Mouse (Mus musculus) myocyte (in vitro differentiated cells): ENCODE data around the gene Pcbp3.

Experiments used
- E2F4 ChIP-seq: IDR thresholded peaks from one replicate; pipeline ENCODE4 v1.6.1; 2011; ENCODE audit warnings: mild to moderate bottlenecking, control low read depth, moderate library complexity; ENCODE audit not compliant: insufficient read depth
- MYOD1 ChIP-seq, 3 experiments: IDR thresholded peaks; one replicate each; pipeline ENCODE4 v1.6.1; 2011; ENCODE audit warnings: control low read depth in 2 of 3, low read depth in 2 of 3, mild to moderate bottlenecking in 2 of 3, moderate library complexity in 1 of 3; ENCODE audit not compliant: insufficient read length in 2 of 3, control insufficient read depth in 1 of 3
- POLR2A ChIP-seq: IDR thresholded peaks from one replicate; pipeline ENCODE4 v1.6.1; 2011; ENCODE audit warnings: low read depth, mild to moderate bottlenecking, control low read depth, moderate library complexity; ENCODE audit not compliant: insufficient read length
- POLR2AphosphoS2 ChIP-seq: IDR thresholded peaks from one replicate; pipeline ENCODE4 v1.6.1; 2011; ENCODE audit warnings: low read depth, control low read depth; ENCODE audit not compliant: insufficient read length
- TCF12 ChIP-seq: IDR thresholded peaks from one replicate; pipeline ENCODE4 v1.6.1; 2011; ENCODE audit warnings: mild to moderate bottlenecking, control low read depth; ENCODE audit not compliant: poor library complexity, insufficient read depth, severe bottlenecking

GRCm38 (mm10) chr10:76794102-76794501 lies 167.6 kb downstream of the Pcbp3 start:
- no peak for TF ChIP-seq POLR2A
- TF ChIP-seq MYOD1 (IDR thresholded peaks at IDR 0.05; ENCODE audit: control insufficient read depth in 1 of 3, insufficient read length in 2 of 3, low read depth in 2 of 3): no peak
- TF ChIP-seq POLR2AphosphoS2: no peak
- TF ChIP-seq TCF12: no peak
- no peak for TF ChIP-seq E2F4
